Mouse (Mus musculus): Measurements from ENCODE around the gene Mixl1. TPM values are rescaled to one million over a fixed set of nuclear protein-coding genes. Genes with fewer than 3 reads are reported as not detected.

The Mixl1 gene
- 0.03 and 0.08 TPM in 2 replicates for polyA plus RNA-seq (2012; rRNA removed)

GRCm38 (mm10) chr1:180696626-180697352, at the start of gene Mixl1:
TSS of gene Mixl1 (minus strand) at chr1:180697034.

DNA sequence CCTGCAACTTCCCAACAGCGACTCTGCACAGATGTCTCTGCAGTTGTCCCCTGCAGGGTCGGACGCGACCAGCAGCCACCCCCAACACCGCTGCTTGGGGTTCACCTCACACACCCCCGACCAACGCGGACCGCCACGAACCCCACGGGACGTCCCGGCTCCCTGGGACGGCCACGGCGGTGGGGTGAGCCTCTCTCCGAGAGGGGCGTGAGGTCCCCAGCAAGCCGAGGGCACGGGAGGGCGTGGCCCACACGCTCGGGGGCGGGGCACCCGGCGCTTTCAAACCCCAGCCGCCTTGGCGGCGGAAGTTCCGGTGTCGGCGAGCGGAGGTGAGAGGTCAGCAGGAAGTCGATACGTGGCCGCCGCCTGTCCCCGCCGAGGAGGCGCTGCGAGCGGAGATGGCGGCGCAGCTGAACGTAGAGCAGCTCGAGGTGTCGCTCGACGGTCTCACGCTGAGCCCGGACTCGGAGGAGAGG, 28.9 kb upstream of the Mixl1 start, which contains the start of gene Acbd3:
TSS of gene Acbd3 (plus strand) at position 340 of the 476 bp plus-strand sequence.

Other genes starting within 250 kb of the Mixl1 start
- 32.5 and 34.1 TPM in 2 replicates for gene Stum, start 213.5 kb downstream of the Mixl1 start, polyA plus RNA-seq (2012; rRNA removed)
- 88.7 and 89.3 TPM in 2 replicates for gene Parp1, start 128.1 kb downstream of the Mixl1 start, polyA plus RNA-seq (2012; rRNA removed)
- 6.7 and 7.7 TPM in 2 replicates for gene Lin9, start 55.9 kb downstream of the Mixl1 start, polyA plus RNA-seq (2012; rRNA removed)
- gene Acbd3, start 29.0 kb upstream of the Mixl1 start, polyA plus RNA-seq (2012; rRNA removed) = 31.8 and 33.7 TPM in 2 replicates
- 1,777 and 1,816 TPM in 2 replicates for gene H3f3a, start 116.9 kb upstream of the Mixl1 start, polyA plus RNA-seq (2012; rRNA removed)
- 20.6 and 22.9 TPM in 2 replicates for gene Sde2, start 154.1 kb upstream of the Mixl1 start, polyA plus RNA-seq (2012; rRNA removed)
- gene Lefty2, start 196.1 kb upstream of the Mixl1 start, polyA plus RNA-seq (2012; rRNA removed) = 10.9 and 12.3 TPM in 2 replicates
- 47.5 and 49.0 TPM in 2 replicates for gene Pycr2, start 207.3 kb upstream of the Mixl1 start, polyA plus RNA-seq (2012; rRNA removed)
- 0.71 and 0.83 TPM in 2 replicates for gene Lefty1, start 238.0 kb upstream of the Mixl1 start, polyA plus RNA-seq (2012; rRNA removed)
- 3.0 and 3.1 TPM in 2 replicates for gene Tmem63a, start 245.3 kb upstream of the Mixl1 start, polyA plus RNA-seq (2012; rRNA removed)